ENCODE assay signal across 9 mouse cellular contexts in genomic region chr9:107556346-107556745, GRCm38 (mm10). TPM values are rescaled to one million over a fixed set of nuclear protein-coding genes. Genes with fewer than 3 reads are reported as not detected.
DNase-seq lines count a peak whose midpoint lies in the region; ATAC-seq and TF ChIP-seq lines count a peak whose summit lies in the region.
"Had no signal": no experiment of that assay in that cellular context is flagged by ENCODE, and none has a peak within 500 bp of the region (broad histone marks: within the 10 kb centered on the region; RNA-seq: fewer than 3 reads in every experiment).

No protein-coding gene starts in this region.

- H3K9me3 ChIP-seq in heart, embryonic 12.5 days (replicated peaks): no peaks in the 10 kb centered on the region
- no peaks in the 10 kb centered on the region for H3K9me3 ChIP-seq in intestine, embryonic 15.5 days
- no peaks in the 10 kb centered on the region for H3K9me3 ChIP-seq in midbrain, embryonic 14.5 days (ENCODE audit: control insufficient read depth, low read length)

- peak overlapping the region; percentile 94 for H3K4me2 ChIP-seq in heart, embryonic 12.5 days
- peak overlapping the region; percentile 97 for H3K4me2 ChIP-seq in intestine, embryonic 15.5 days (replicated peaks)
- H3K4me2 ChIP-seq in midbrain, embryonic 14.5 days (ENCODE audit: low read length): peak overlapping the region; percentile 92

- no peak for DNase-seq in heart, postnatal 25 days (ENCODE audit: low spot score)
- no peak for DNase-seq in midbrain, embryonic 14.5 days
- DNase-seq in layer of hippocampus, adult 9-10 months (ENCODE audit: low spot score): no peak
- DNase-seq in cerebellum, adult 9-11 months: no peak
- no peak for DNase-seq in layer of hippocampus, postnatal 25 days (ENCODE audit: extremely low spot score in 1 of 2, low spot score in 1 of 2)
- DNase-seq: retina, postnatal 1 day had no signal

- H3K4me1 ChIP-seq in heart, embryonic 12.5 days (replicated peaks): peaks cover 47% of the 10 kb centered on the region
- peaks cover 6% of the 10 kb centered on the region for H3K4me1 ChIP-seq in bone marrow, adult 2 months (ENCODE audit: control insufficient read depth, insufficient read depth, low read length)
- peaks cover 29% of the 10 kb centered on the region for H3K4me1 ChIP-seq in intestine, embryonic 15.5 days (replicated peaks)
- peaks cover 23% of the 10 kb centered on the region for H3K4me1 ChIP-seq in midbrain, embryonic 14.5 days (ENCODE audit: control insufficient read depth, insufficient read depth, low read length)

- no peak for TF ChIP-seq POLR2A in bone marrow, adult 2 months (IDR thresholded peaks at IDR 0.05; ENCODE audit: borderline replicate concordance, control insufficient read depth, low read depth, low read length)

- H3K27me3 ChIP-seq in heart, embryonic 12.5 days (replicated peaks): no peaks in the 10 kb centered on the region
- H3K27me3 ChIP-seq in intestine, embryonic 15.5 days (replicated peaks): no peaks in the 10 kb centered on the region
- H3K27me3 ChIP-seq in midbrain, embryonic 14.5 days (ENCODE audit: control insufficient read depth, insufficient read depth, low read length): peaks cover 17% of the 10 kb centered on the region

- intact Hi-C loops in heart, postnatal 25 days (cut with DNase I): no loop called here

- H3K36me3 ChIP-seq in heart, embryonic 12.5 days: peaks cover 51% of the 10 kb centered on the region
- peaks cover 34% of the 10 kb centered on the region for H3K36me3 ChIP-seq in intestine, embryonic 15.5 days
- H3K36me3 ChIP-seq in midbrain, embryonic 14.5 days (ENCODE audit: control insufficient read depth, insufficient read depth, low read length): peaks cover 46% of the 10 kb centered on the region

- peak overlapping the region; percentile 92 for H3K9ac ChIP-seq in heart, embryonic 12.5 days
- H3K9ac ChIP-seq in intestine, embryonic 15.5 days: peak overlapping the region; percentile 82; the same call in 1 of the 2 replicates
- peak overlapping the region; percentile 76; the same call in 1 of the 2 replicates for H3K9ac ChIP-seq in midbrain, embryonic 14.5 days (replicated peaks; ENCODE audit: low read length)

- no peak for TF ChIP-seq CTCF in bone marrow, adult 2 months (IDR thresholded peaks at IDR 0.05; ENCODE audit: control insufficient read depth, insufficient read depth, low read length)

- 60% methylated on average over 3 of the region's 3 CpGs for WGBS in heart, embryonic 12.5 days
- 19% methylated on average over 3 of the region's 3 CpGs for WGBS in bone marrow, adult 2 months
- 56% methylated on average over 3 of the region's 3 CpGs for WGBS in intestine, embryonic 15.5 days
- 83% methylated on average over 3 of the region's 3 CpGs for WGBS in midbrain, embryonic 14.5 days

- no peak for ATAC-seq in heart, embryonic 12.5 days (ENCODE audit: insufficient number of reproducible peaks, low FRiP score)
- ATAC-seq in intestine, embryonic 15.5 days: no peak
- ATAC-seq in midbrain, embryonic 14.5 days (ENCODE audit: low FRiP score, low TSS enrichment): no peak

- H3K27ac ChIP-seq in heart, embryonic 12.5 days (ENCODE audit: poor library complexity, severe bottlenecking): peak overlapping the region; percentile 96; the same call in 1 of the 2 replicates
- peak overlapping the region; percentile 53; the same call in 1 of the 2 replicates for H3K27ac ChIP-seq in bone marrow, adult 2 months (ENCODE audit: control insufficient read depth, insufficient read depth, low read depth, low read length, poor library complexity)
- H3K27ac ChIP-seq in intestine, embryonic 15.5 days: peak overlapping the region; percentile 96; the same call in 1 of the 2 replicates
- no peak overlapping the region for H3K27ac ChIP-seq in midbrain, embryonic 14.5 days (replicated peaks; ENCODE audit: low read depth, low read length)

- H3K4me3 ChIP-seq in heart, embryonic 12.5 days: peak overlapping the region; percentile 77
- H3K4me3 ChIP-seq in bone marrow, adult 2 months (replicated peaks; ENCODE audit: control insufficient read depth, low read depth, low read length): no peak overlapping the region
- H3K4me3 ChIP-seq in intestine, embryonic 15.5 days (replicated peaks): peak overlapping the region; percentile 76
- 0 out of 2 replicates have a peak overlapping the region, but pooled peaks have one; percentile 73 for H3K4me3 ChIP-seq in midbrain, embryonic 14.5 days (replicated peaks; ENCODE audit: low read depth, low read length)

RNA-seq across cellular contexts. Expression of gene Rassf1, which starts 5.0 kb away (rescaled TPM):
- polyA plus RNA-seq in heart, embryonic 12.5 days (2016; fragmentation: Nextera tagmentation; extraction: Ambion mirVana): 48.2 and 49.0 TPM in 2 replicates
- total RNA-seq in heart, postnatal 25 days (2021): 10 to 100 TPM; 12.1 to 16.7 TPM
- polyA plus RNA-seq in bone marrow, adult 2 months (2011; ENCODE audit: insufficient read depth, insufficient read length, low replicate concordance, missing spikeins): 31.3 and 32.3 TPM in 2 replicates
- polyA plus RNA-seq in intestine, embryonic 15.5 days (2015; fragmentation: Nextera tagmentation; extraction: Ambion mirVana): 51.7 and 52.7 TPM in 2 replicates
- polyA plus RNA-seq in midbrain, embryonic 14.5 days (2014; fragmentation: Nextera tagmentation; extraction: Ambion mirVana): 35.5 and 40.4 TPM in 2 replicates
- total RNA-seq in layer of hippocampus, postnatal 25 days (2021): 10 to 100 TPM; 16.1 to 16.3 TPM

RNA-seq across cellular contexts. Expression of gene Tusc2, which starts 6.7 kb away (rescaled TPM):
- 60.1 and 61.4 TPM in 2 replicates for polyA plus RNA-seq in heart, embryonic 12.5 days (2016; fragmentation: Nextera tagmentation; extraction: Ambion mirVana)
- total RNA-seq in heart, postnatal 25 days (2021): 10 to 100 TPM; 28.6 to 30.4 TPM
- 15.0 and 22.1 TPM in 2 replicates for polyA plus RNA-seq in bone marrow, adult 2 months (2011; ENCODE audit: insufficient read depth, insufficient read length, low replicate concordance, missing spikeins)
- 44.2 and 45.0 TPM in 2 replicates for polyA plus RNA-seq in intestine, embryonic 15.5 days (2015; fragmentation: Nextera tagmentation; extraction: Ambion mirVana)
- polyA plus RNA-seq in midbrain, embryonic 14.5 days (2014; fragmentation: Nextera tagmentation; extraction: Ambion mirVana): 119 and 120 TPM in 2 replicates
- total RNA-seq in layer of hippocampus, postnatal 25 days (2021): 10 to 100 TPM; 71.1 to 76.0 TPM

RNA-seq across cellular contexts. Expression of gene Zmynd10, which starts 9.2 kb away (rescaled TPM):
- polyA plus RNA-seq in heart, embryonic 12.5 days (2016; fragmentation: Nextera tagmentation; extraction: Ambion mirVana): 0.22 and 0.35 TPM in 2 replicates
- not detected for total RNA-seq in heart, postnatal 25 days (2021)
- polyA plus RNA-seq in bone marrow, adult 2 months (2011; ENCODE audit: insufficient read depth, insufficient read length, low replicate concordance, missing spikeins): not detected in 2 replicates
- polyA plus RNA-seq in intestine, embryonic 15.5 days (2015; fragmentation: Nextera tagmentation; extraction: Ambion mirVana): 0.67 and 0.68 TPM in 2 replicates
- 2.2 and 2.5 TPM in 2 replicates for polyA plus RNA-seq in midbrain, embryonic 14.5 days (2014; fragmentation: Nextera tagmentation; extraction: Ambion mirVana)
- 1 to 10 TPM; 4.7 to 5.2 TPM for total RNA-seq in layer of hippocampus, postnatal 25 days (2021)

RNA-seq across cellular contexts. Expression of gene Hyal2, which starts 11.4 kb away (rescaled TPM):
- 103 and 106 TPM in 2 replicates for polyA plus RNA-seq in heart, embryonic 12.5 days (2016; fragmentation: Nextera tagmentation; extraction: Ambion mirVana)
- 10 to 100 TPM; 35.4 to 36.2 TPM for total RNA-seq in heart, postnatal 25 days (2021)
- 6.8 and 7.2 TPM in 2 replicates for polyA plus RNA-seq in bone marrow, adult 2 months (2011; ENCODE audit: insufficient read depth, insufficient read length, low replicate concordance, missing spikeins)
- 81.0 and 87.9 TPM in 2 replicates for polyA plus RNA-seq in intestine, embryonic 15.5 days (2015; fragmentation: Nextera tagmentation; extraction: Ambion mirVana)
- polyA plus RNA-seq in midbrain, embryonic 14.5 days (2014; fragmentation: Nextera tagmentation; extraction: Ambion mirVana): 86.8 and 97.7 TPM in 2 replicates
- 10 to 100 TPM; 13.2 to 17.8 TPM for total RNA-seq in layer of hippocampus, postnatal 25 days (2021)

RNA-seq across cellular contexts. Expression of gene Nprl2, which starts 14.3 kb away (rescaled TPM):
- polyA plus RNA-seq in heart, embryonic 12.5 days (2016; fragmentation: Nextera tagmentation; extraction: Ambion mirVana): 24.4 and 25.1 TPM in 2 replicates
- 10 to 100 TPM; 17.3 to 18.9 TPM for total RNA-seq in heart, postnatal 25 days (2021)
- polyA plus RNA-seq in bone marrow, adult 2 months (2011; ENCODE audit: insufficient read depth, insufficient read length, low replicate concordance, missing spikeins): 9.3 and 24.6 TPM in 2 replicates
- 33.9 and 36.9 TPM in 2 replicates for polyA plus RNA-seq in intestine, embryonic 15.5 days (2015; fragmentation: Nextera tagmentation; extraction: Ambion mirVana)
- 69.4 and 75.7 TPM in 2 replicates for polyA plus RNA-seq in midbrain, embryonic 14.5 days (2014; fragmentation: Nextera tagmentation; extraction: Ambion mirVana)
- total RNA-seq in layer of hippocampus, postnatal 25 days (2021): 10 to 100 TPM; 42.4 to 44.9 TPM
